Mouse (Mus musculus) ovary, postnatal 36 days (tissue): ENCODE measurements around the gene Notch2.

Experiments
- DNase-seq: peaks from one replicate; pipeline ENCODE4 v3.0.0; 2022; ENCODE audit warnings: low spot score, mixed read lengths

The Notch2 gene

DNA sequence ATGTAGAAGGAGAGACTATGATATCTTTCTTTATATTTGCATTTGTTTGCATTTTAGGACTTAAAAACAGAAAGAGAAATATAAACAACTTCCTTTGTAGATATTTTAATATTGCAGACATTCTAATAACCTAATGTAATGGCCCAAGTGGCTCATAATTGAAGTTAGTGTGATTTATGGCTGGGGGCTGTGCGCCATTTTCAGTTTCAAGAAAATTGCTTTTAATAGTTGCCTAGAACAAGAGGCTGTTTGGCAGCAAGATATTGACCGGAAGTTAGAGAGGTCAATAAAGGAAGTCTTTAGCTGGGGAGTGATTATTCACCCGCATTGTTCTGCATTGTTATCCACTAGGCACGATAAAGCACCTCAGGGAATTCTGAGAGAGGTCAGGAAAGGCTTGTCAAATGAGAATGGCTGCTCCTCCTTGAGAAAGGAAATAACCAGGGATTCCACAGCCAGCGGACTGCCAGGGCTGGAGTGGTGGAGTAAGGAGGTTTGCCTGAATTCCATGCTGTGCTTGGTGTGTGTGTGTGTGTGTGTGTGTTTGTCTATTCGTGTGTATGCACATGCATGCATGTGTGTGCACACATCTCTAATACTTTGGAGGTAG lies 61.4 kb downstream of the Notch2 start:
- no peak for DNase-seq

DNA sequence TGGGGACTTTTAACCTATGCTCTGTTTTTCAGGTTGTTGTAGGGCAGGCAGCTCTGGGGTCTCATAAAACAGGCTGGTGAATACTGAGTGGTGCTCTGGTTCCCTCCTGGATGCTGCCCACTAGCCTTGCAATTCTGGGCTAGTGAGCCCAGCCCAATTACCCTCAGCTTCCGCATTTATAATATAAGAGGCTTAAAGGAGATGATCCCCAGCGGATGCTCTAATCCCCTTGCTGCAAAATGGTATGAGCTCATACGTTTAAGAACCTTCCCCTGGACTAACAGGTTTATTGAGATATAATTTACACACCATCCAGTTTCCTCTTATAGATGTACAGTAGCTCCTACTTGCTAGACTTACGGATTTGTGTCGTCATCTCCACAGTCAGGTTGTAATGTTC lies 64.5 kb downstream of the Notch2 start:
- no peak for DNase-seq

DNA sequence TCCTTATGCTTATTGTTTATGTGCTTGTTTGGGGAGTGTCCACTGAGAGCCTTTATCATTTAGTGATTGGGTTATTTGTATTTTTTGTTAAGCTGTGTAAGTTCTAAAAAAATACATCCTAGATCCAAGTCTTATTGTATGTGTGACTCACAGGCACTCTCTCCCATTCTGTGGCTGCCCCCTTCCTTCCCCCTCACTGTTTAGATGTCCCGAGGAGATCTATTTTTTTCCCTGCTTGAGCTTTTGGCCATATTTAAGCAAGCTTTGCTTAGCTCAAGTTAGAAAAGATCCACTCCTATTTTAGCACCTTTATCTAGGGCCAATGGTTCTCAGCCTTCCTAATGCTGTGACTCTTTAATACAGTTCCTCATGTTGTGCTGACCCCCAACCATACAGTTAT lies 65.5 kb downstream of the Notch2 start:
- no peak for DNase-seq

DNA sequence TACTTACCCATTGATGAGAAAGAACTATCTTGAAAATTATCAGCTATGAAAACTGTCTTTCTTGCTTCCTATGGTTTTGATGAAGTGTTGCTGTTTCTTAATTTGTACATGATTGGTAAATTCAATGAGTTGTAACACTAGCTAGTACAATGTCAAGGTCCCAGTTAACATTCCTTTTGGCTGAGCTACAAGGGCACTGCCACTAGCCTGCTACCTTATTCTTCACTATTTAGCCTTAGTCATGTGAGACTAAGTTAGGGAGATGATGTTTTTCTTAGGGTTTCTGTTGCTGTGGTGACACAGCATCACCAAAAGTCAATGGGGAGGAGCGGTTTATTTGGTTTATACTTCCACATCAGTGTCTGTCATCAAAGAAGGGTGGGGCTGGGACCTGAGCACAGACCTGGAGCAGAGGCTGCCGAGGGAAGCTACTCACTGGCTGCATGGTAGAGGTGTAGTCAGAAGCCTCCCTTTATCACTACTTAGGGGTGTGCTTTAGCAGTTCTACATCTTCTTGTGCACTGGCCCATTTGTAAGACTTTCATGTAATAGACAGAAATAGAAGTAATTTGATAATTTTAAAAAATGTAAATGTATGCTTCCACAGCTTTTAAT lies 66.4 kb downstream of the Notch2 start:
- DNase-seq: no peak

- no peak for DNase-seq
Observed at GRCm38 (mm10) chr3:98080630-98081029, 67.3 kb downstream of the Notch2 start.

DNA sequence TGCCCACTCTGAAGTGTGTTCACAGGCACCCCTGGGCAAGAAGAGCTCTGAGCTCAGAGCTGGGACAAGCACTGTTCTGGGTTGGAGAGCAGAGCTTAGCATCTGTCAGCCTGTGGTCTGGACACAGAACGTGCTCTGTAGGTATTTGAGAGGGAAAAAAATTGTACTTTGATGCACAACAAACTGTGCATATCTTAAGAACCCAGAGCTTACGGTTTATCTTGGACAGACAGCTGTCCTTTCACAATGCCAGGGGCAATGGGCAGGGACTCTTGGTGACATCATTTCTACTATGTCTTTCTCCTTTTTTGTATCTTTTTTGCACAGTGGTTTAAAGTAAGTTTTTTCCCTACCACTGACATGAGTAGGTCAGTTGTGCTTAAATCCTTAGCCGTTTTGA lies 68.9 kb downstream of the Notch2 start:
- DNase-seq: no peak

DNA sequence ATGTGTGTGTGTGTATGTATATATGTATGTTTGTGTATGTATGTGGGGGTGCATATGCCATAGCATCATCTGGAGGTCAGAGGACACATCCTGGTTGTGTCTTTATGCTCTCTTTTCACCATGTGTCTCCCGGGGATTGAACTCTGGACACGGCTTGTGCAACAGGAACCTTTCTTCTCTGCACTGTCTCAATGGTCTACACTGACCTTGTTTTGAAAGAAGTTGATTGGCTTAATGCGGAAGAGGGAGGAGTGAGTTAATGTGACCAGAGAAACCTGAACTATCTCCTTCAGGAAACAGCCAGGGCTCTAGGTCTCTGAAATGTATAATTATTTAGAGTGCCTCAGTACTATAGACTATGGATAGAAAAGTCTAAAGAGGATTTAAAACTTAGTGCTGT lies 69.6 kb downstream of the Notch2 start:
- no peak for DNase-seq

DNA sequence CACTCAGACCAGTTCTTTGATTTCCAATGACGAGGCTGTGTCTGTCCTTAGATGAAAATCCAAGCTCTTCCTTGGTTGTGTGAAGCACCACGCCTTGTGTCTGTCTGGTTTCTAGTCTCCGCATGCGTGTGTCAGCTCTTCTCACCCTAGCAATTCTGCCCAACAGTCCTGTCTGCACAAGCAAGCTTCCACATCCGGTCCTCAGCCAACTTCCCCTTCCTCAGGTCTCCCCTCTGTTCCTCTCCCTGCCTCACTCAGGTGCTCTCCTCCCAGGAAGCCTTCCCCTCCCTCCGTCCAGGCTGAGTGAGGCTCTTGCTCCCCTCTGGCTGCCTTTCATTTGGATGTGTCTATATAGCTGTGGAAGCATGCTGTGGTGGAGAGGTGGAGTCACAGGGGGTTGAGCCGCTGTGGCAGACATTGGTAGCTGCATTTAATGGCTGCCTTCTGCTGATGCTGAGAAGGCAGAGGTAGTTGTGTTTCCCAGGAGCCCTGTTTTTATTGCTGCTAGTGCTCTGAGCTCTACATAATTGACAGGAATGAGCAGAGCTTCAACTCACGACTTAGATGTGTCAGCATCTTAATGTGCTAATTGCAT lies 70.8 kb downstream of the Notch2 start:
- no peak for DNase-seq

DNA sequence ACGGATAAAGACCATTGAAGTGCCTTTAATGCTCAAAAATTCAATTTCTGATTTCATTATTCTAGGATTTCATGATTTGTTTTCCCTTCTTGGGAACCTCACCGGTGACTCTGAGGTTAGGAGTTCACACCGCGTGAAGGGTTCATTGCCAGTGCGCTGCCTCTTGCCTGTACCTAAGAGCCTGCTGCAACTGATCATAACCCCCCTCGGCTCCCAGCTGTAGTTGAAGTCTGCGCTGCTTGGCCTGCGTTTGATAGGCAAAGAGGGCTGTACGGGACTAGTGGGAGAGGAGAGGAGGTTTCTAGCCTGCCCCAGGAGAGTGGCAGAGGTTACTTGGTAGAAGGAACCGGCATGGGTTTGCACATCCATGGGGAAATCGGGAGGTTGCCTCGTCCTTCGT lies 71.5 kb downstream of the Notch2 start:
- no peak for DNase-seq

DNA sequence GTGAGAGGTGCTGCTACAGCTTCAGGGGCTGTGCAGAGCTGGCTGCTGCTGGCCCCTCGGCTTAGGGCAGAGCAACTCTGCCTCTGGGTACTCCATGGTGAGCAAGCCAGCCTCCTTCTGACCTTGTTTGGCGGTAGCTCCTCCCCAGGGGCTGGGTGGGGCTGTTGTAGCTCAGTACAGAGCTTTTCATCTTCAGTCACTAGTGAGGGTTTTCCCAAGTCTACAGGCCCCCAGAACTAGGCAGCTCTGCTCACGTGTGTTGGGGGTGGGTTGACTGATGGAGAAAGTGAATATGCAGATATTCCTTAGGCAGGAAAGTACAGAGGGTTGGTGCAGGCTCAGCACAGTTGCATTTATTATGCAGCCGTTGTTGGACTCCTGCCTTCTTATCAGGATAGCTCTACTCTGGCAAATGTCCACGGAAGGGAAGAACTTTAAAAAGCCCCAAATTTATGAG lies 72.5 kb downstream of the Notch2 start:
- peak; percentile 46 for DNase-seq

DNA sequence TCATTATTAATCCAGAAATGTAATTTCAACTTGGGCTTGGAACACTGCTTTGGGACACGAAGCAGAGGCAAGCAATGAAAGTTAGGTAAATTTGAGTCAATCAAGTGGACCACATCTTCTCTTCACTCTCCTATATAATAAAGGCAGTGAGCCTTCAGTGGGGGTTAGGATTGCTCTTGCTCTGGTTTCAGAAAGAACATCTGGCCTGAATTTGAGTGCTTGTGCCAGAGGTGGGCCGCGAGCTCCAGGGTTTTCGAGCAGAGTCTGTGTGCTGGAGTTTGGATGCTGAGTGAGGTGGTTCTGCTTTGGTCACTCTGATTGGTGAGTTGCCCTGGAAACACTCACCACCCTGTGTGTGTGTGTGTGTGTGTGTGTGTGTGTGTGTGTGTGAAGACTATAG lies 73.1 kb downstream of the Notch2 start:
- no peak for DNase-seq

GRCm38 (mm10) chr3:98086860-98087259 lies 73.5 kb downstream of the Notch2 start:
- no peak for DNase-seq

DNA sequence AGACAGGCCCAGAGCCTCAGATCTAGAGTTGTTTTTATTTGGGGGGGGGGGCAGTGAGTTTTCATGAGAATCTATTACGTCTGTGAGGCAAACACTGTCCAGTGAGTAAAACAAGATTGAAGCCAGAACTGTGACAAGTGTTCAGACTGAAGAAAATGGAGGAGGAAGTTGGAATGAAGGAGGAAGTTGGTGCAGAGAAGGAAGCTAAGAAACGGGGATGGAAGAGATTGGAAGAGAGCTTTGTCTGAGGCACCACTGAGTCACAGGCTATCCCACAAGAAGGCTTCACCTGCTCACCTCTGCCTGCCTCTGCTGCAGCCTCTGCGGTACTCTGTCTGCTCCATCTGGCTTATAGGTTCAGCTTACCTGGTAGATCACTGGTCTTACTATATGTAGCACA lies 74.2 kb downstream of the Notch2 start:
- DNase-seq: no peak

DNA sequence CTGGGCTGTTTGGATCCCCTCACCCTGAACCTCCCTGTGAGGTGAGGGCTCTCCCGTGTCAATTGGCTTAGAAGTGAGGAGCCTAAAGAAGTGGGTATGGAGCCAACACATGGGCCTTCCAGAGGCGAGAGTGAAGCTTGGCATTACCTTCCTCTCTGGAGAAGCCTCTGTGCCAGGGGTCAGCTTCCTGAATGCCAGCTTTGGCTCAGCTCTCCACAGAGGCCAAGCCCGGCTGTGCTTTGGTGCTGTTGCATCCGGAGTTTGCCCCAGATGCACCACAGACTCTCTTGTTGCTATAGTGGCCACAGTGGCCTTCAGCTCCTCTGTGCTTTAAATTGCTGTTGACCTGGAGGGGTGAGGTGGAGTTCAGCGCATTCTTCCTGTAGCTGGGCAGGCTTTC lies 76.4 kb downstream of the Notch2 start:
- peak; percentile 44 for DNase-seq

- DNase-seq: no peak
Observed at GRCm38 (mm10) chr3:98090129-98090528, 76.8 kb downstream of the Notch2 start.

DNA sequence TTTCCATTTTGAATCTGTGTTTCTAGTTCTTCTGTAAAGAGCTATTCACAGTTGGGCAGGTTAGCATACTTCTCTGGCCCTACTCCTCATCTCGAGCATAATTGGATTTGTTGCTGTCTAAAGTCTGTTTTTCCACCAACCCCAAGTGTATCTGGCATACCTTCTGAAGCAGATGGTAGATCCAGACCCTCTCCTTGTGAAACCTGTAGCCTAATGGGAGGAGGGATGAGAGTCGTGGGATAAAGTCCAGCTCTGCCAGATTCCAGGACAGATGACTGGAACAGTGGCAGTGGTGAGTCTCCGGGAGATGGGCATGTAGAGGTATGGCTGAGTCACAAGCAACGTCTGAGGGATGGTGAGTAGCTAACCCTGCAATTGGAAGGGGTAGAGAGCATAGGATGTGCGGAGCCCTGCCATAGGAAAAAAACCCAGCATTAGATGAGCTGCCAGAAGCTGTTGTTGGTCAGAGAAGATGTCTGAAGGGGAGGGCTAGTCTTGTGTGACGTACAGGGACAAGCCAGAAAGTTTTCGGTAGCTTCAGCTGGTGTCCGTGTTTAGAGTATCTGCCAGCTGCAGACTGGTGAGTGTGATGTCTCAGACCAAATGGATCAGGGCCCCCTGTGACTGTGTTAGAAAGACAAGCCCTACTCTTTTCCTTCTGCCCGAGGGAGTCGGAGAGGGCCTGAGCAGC lies 79.5 kb downstream of the Notch2 start:
- no peak for DNase-seq

DNA sequence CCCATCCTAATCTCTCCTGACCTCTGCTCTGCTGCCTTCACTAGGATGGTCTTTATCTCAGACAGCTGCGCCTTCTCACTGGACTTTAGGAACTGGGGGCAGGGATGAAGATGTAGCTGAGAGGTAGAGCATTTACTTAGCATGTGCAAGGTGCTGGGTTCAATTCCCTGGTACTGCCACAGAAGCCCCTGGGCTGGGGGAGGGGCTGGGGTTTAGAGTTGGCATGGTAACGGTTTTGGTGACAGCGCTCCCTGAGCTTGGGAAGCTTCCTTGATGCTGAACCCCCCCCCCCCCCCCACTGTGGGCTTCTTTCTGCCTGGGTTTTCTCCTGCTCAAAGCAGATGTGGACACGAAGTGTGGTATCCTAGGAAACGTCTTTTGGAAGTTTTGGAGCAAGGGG lies 80.6 kb downstream of the Notch2 start:
- no peak for DNase-seq

- DNase-seq: no peak
Observed at GRCm38 (mm10) chr3:98094629-98095583, 81.6 kb downstream of the Notch2 start.

GRCm38 (mm10) chr3:98096981-98097380 lies 83.7 kb downstream of the Notch2 start:
- no peak for DNase-seq

- peak; percentile 30 for DNase-seq
Observed at GRCm38 (mm10) chr3:98098676-98099075, 85.3 kb downstream of the Notch2 start.

GRCm38 (mm10) chr3:98099287-98099686 lies 86.0 kb downstream of the Notch2 start:
- no peak for DNase-seq

GRCm38 (mm10) chr3:98101541-98101940 lies 88.2 kb downstream of the Notch2 start:
- no peak for DNase-seq
